Mouse (Mus musculus) kidney, adult 2 months (tissue): ENCODE results near the gene Fyn. TPM values are rescaled to one million over a fixed set of nuclear protein-coding genes. Genes with fewer than 3 reads are reported as not detected.

Experiments used
- DNase-seq: peaks from one replicate; pipeline ENCODE4 v3.0.0; 2021
- H3K27ac ChIP-seq: fragments of 200-500 bp; 2 replicates; pipeline ENCODE4 v1.5.1; 2012; ENCODE audit warnings: low read depth, low read length, control low read depth, inconsistent platforms; ENCODE audit not compliant: insufficient read depth
- H3K27me3 ChIP-seq: fragments of 200-500 bp; replicated peaks from 2 replicates; pipeline ENCODE4 v1.6.1; 2012; ENCODE audit warnings: mild to moderate bottlenecking, moderate library complexity, low read length, inconsistent platforms; ENCODE audit not compliant: control insufficient read depth, insufficient read depth
- H3K36me3 ChIP-seq: fragments of 200-500 bp; 2 replicates; pipeline ENCODE4 v1.6.1; 2012; ENCODE audit warnings: mild to moderate bottlenecking, moderate library complexity, low read length, inconsistent platforms; ENCODE audit not compliant: control insufficient read depth, insufficient read depth
- H3K4me1 ChIP-seq: fragments of 200-500 bp; 2 replicates; pipeline ENCODE4 v1.6.1; 2011; ENCODE audit warnings: low read length; ENCODE audit not compliant: control insufficient read depth, insufficient read depth
- H3K4me3 ChIP-seq: fragments of 200-500 bp; 2 replicates; pipeline ENCODE4 v1.5.1; 2011; ENCODE audit warnings: mild to moderate bottlenecking, low read depth, low read length, control low read depth; ENCODE audit not compliant: insufficient read depth
- CTCF ChIP-seq: fragments of 200-500 bp; conservative IDR thresholded peaks from 2 replicates; pipeline ENCODE4 v1.5.1; 2011; ENCODE audit warnings: low read depth, mild to moderate bottlenecking, control low read depth, low read length, moderate library complexity, mixed read lengths; ENCODE audit not compliant: insufficient read depth, insufficient read length
- POLR2A ChIP-seq: fragments of 200-500 bp; IDR thresholded peaks from one replicate; pipeline ENCODE4 v1.6.1; 2011; ENCODE audit warnings: low read depth, low read length, control low read depth
- WGBS: fragments of 180-500 bp; shearing (Covaris S2); methylation state at CpG from one replicate; pipeline ENCODE4 v1.1.7; 2018; 5-methylcytosine and 5-hydroxymethylcytosine counted together
- polyA plus RNA-seq: library from polyadenylated mRNA; depleted of rRNA; stranded (reverse); fragments of >200 nt; gene quantifications from 2 replicates; pipeline ENCODE4 v1.2.3, GENCODE M21; 2012

Fyn gene
- polyA plus RNA-seq, 1 experiment: 12.9 TPM

GRCm38 (mm10) chr10:39431265-39431664 is 62.6 kb downstream of the Fyn start:
- WGBS: 88% methylated on average over 2 of the region's 2 CpGs
- Histone ChIP-seq H3K36me3 (no peaks in the 10 kb centered on the region), H3K4me3 (no peak overlapping the region), H3K27ac (no peak overlapping the region), H3K4me1 (no peaks in the 10 kb centered on the region), H3K27me3 (no peaks in the 10 kb centered on the region)
- DNase-seq: no peak
- TF ChIP-seq POLR2A (no peak), CTCF (no peak)

- Histone ChIP-seq H3K4me1 (no peaks in the 10 kb centered on the region), H3K4me3 (no peak overlapping the region), H3K36me3 (no peaks in the 10 kb centered on the region), H3K27me3 (no peaks in the 10 kb centered on the region), H3K27ac (no peak overlapping the region)
- TF ChIP-seq POLR2A (no peak), CTCF (no peak)
- peak; percentile 59 for DNase-seq
- 54% methylated on average over 14 of the region's 14 CpGs for WGBS
Observed at GRCm38 (mm10) chr10:39432648-39433568, 64.3 kb downstream of the Fyn start.

GRCm38 (mm10) chr10:39433893-39434292 is 65.2 kb downstream of the Fyn start:
- no peak for TF ChIP-seq CTCF
- TF ChIP-seq POLR2A: no peak
- H3K27ac ChIP-seq: no peak overlapping the region
- no peaks in the 10 kb centered on the region for H3K36me3 ChIP-seq
- H3K4me1 ChIP-seq: no peaks in the 10 kb centered on the region
- no peak overlapping the region for H3K4me3 ChIP-seq
- no peaks in the 10 kb centered on the region for H3K27me3 ChIP-seq
- no peak for DNase-seq
- whole genome bisulfite sequencing: 84% methylated on average over 7 of the region's 7 CpGs

GRCm38 (mm10) chr10:39434758-39435448 is 66.2 kb downstream of the Fyn start:
- WGBS: 77% methylated on average over 8 of the region's 8 CpGs
- H3K27me3 ChIP-seq: no peaks in the 10 kb centered on the region
- H3K27ac ChIP-seq: no peak overlapping the region
- H3K4me1 ChIP-seq: no peaks in the 10 kb centered on the region
- no peak for TF ChIP-seq CTCF
- no peak for TF ChIP-seq POLR2A
- H3K4me3 ChIP-seq: no peak overlapping the region
- H3K36me3 ChIP-seq: no peaks in the 10 kb centered on the region
- no peak for DNase-seq

GRCm38 (mm10) chr10:39438905-39439304 is 70.2 kb downstream of the Fyn start:
- no peaks in the 10 kb centered on the region for H3K27me3 ChIP-seq
- no peak overlapping the region for H3K27ac ChIP-seq
- no peak overlapping the region for H3K4me3 ChIP-seq
- H3K36me3 ChIP-seq: no peaks in the 10 kb centered on the region
- TF ChIP-seq POLR2A (no peak), CTCF (no peak)
- no peak for DNase-seq
- H3K4me1 ChIP-seq: 0 out of 2 replicates have a peak, but pooled peaks cover 6% of the 10 kb centered on the region
- WGBS: 81% methylated on average over 5 of the region's 5 CpGs

GRCm38 (mm10) chr10:39440506-39440905 is 71.9 kb downstream of the Fyn start:
- H3K27me3 ChIP-seq: no peaks in the 10 kb centered on the region
- TF ChIP-seq CTCF: no peak
- no peak for TF ChIP-seq POLR2A
- no peak for DNase-seq
- 0 out of 2 replicates have a peak, but pooled peaks cover 6% of the 10 kb centered on the region for H3K4me1 ChIP-seq
- no peak overlapping the region for H3K27ac ChIP-seq
- H3K36me3 ChIP-seq: no peaks in the 10 kb centered on the region
- no peak overlapping the region for H3K4me3 ChIP-seq
- WGBS: 81% methylated on average over 9 of the region's 9 CpGs

- Histone ChIP-seq H3K27ac (no peak overlapping the region), H3K36me3 (no peaks in the 10 kb centered on the region), H3K27me3 (no peaks in the 10 kb centered on the region), H3K4me1 (0 out of 2 replicates have a peak, but pooled peaks cover 6% of the 10 kb centered on the region), H3K4me3 (no peak overlapping the region)
- TF ChIP-seq POLR2A: no peak
- TF ChIP-seq CTCF: no peak
- DNase-seq: no peak
Observed at GRCm38 (mm10) chr10:39441636-39442035, 73.0 kb downstream of the Fyn start.
